Mouse (Mus musculus) intestine, embryonic 16.5 days (tissue): ENCODE data around the gene Srl. TPM values are rescaled to one million over a fixed set of nuclear protein-coding genes. Genes with fewer than 3 reads are reported as not detected.

Experiments used
- ATAC-seq: fragments of 200-750 bp; cut with Nextera tagmentation; 2 replicates; pipeline ENCODE4 v1.8.0; 2017; ENCODE audit warnings: moderate TSS enrichment, moderate library complexity
- H3K27ac ChIP-seq: fragments of 300-500 bp; sonication (generic); 2 replicates; pipeline ENCODE4 v1.5.1; 2014; ENCODE audit warnings: mild to moderate bottlenecking, low read length
- H3K27me3 ChIP-seq: fragments of 300-500 bp; sonication (generic); replicated peaks from 2 replicates; pipeline ENCODE4 v1.6.1; 2014; ENCODE audit warnings: low read length, control low read depth, mixed read lengths; ENCODE audit not compliant: control insufficient read depth, insufficient read depth
- H3K36me3 ChIP-seq: fragments of 300-500 bp; sonication (generic); 2 replicates; pipeline ENCODE4 v1.6.1; 2014; ENCODE audit warnings: low read length, control low read depth; ENCODE audit not compliant: control insufficient read depth, insufficient read depth
- H3K4me1 ChIP-seq: fragments of 300-500 bp; sonication (generic); 2 replicates; pipeline ENCODE4 v1.6.1; 2014; ENCODE audit warnings: low read length, control low read depth, mixed read lengths; ENCODE audit not compliant: control insufficient read depth, insufficient read depth
- H3K4me2 ChIP-seq: fragments of 300-500 bp; sonication (generic); 2 replicates; pipeline ENCODE4 v1.6.1; 2014; ENCODE audit warnings: low read depth, low read length, control low read depth
- H3K4me3 ChIP-seq: fragments of 300-500 bp; sonication (generic); 2 replicates; pipeline ENCODE4 v1.5.1; 2014; ENCODE audit warnings: mild to moderate bottlenecking, low read length
- H3K9ac ChIP-seq: fragments of 300-500 bp; sonication (generic); 2 replicates; pipeline ENCODE4 v1.6.1; 2014; ENCODE audit warnings: low read depth, low read length
- H3K9me3 ChIP-seq: fragments of 300-500 bp; sonication (generic); 2 replicates; pipeline ENCODE4 v1.6.1; 2016; ENCODE audit warnings: low read length, control low read depth; ENCODE audit not compliant: control insufficient read depth
- WGBS: fragments of 180-500 bp; shearing (Covaris S2); extraction: QIAGEN DNeasy Blood & Tissue Kit; methylation state at CpG from one replicate; pipeline ENCODE4 v1.1.7; 2014; 5-methylcytosine and 5-hydroxymethylcytosine counted together
- polyA plus RNA-seq: library from polyadenylated mRNA; unstranded; fragments of >200 nt; fragmentation: Nextera tagmentation; extraction: Ambion mirVana; gene quantifications from 2 replicates; pipeline ENCODE4 v1.2.1, GENCODE M21; 2015

Srl gene
- polyA plus RNA-seq, 1 experiment from 2014 or later: 8.5 TPM

- no peaks in the 10 kb centered on the region for H3K9me3 ChIP-seq
- H3K4me3 ChIP-seq: no peak overlapping the region
- no peak for ATAC-seq
- H3K9ac ChIP-seq: no peak overlapping the region
- no peak overlapping the region for H3K27ac ChIP-seq
- 57% methylated on average over 8 of the region's 8 CpGs for WGBS
- no peaks in the 10 kb centered on the region for H3K4me1 ChIP-seq
- H3K36me3 ChIP-seq: no peaks in the 10 kb centered on the region
- no peak overlapping the region for H3K4me2 ChIP-seq
- no peaks in the 10 kb centered on the region for H3K27me3 ChIP-seq
Observed at GRCm38 (mm10) chr16:4522879-4523278, 18.7 kb downstream of the Srl start.

- no peaks in the 10 kb centered on the region for H3K9me3 ChIP-seq
- whole genome bisulfite sequencing: 65% methylated on average over 5 of the region's 5 CpGs
- no peak overlapping the region for H3K4me3 ChIP-seq
- H3K27ac ChIP-seq: no peak overlapping the region
- H3K4me2 ChIP-seq: no peak overlapping the region
- no peaks in the 10 kb centered on the region for H3K27me3 ChIP-seq
- no peaks in the 10 kb centered on the region for H3K4me1 ChIP-seq
- no peaks in the 10 kb centered on the region for H3K36me3 ChIP-seq
- ATAC-seq: 0 out of 2 replicates have a peak, but pooled peaks have one; percentile 13
- H3K9ac ChIP-seq: no peak overlapping the region
Observed at GRCm38 (mm10) chr16:4521735-4522530, 19.7 kb downstream of the Srl start.

DNA sequence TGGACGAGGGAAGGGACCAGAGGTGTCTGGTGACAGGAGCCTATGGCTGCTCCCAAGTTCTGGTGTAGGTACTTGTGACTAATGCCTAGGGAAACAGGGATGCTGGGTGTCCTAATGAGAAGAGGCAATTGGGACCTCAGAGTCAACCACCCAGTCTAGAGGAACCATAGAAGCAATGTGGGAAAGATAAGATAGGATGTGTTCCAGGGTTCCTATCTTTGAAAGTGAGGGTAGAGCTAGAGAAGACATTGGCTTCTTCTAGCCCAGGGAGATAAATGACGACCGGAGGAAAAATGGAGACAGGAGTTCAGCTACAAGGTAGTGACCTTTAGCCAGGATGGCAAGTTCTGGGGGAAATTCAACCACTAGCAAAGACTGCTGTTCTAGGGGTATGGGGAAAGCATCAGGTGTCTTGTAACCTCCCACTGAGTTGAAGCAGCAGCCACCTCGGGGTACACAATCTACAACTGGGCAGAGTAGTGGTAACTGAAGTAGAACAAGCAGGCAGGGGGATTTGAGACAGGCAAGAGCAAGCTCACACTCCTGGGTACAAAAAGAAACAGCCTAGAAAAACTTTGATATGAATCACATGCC, 20.4 kb downstream of the Srl start:
- Histone ChIP-seq H3K4me3 (no peak overlapping the region), H3K4me1 (no peaks in the 10 kb centered on the region), H3K27ac (no peak overlapping the region), H3K9me3 (no peaks in the 10 kb centered on the region), H3K27me3 (no peaks in the 10 kb centered on the region), H3K36me3 (no peaks in the 10 kb centered on the region), H3K9ac (no peak overlapping the region), H3K4me2 (no peak overlapping the region)
- no peak for ATAC-seq
- WGBS: 79% methylated on average over 4 of the region's 4 CpGs

DNA sequence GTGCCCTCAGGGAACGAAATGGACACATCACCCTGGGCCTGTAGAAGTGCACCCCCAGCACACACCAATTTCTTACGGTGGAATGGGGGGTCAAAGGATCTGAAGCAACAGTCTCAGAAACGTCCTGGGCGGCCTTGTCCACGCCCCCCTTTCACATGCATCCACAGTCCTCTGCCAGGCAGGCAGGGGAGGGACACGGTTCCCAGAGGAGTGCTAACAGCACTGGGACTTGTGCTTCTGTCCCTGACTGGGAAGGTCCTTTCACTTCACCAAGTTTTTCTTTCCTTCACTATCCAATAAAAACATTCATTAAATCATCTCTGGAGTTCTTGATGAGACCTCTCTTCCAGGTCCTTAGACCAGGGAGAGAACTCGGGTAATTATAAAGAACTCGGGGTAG, 20.9 kb downstream of the Srl start:
- H3K27me3 ChIP-seq: no peaks in the 10 kb centered on the region

DNA sequence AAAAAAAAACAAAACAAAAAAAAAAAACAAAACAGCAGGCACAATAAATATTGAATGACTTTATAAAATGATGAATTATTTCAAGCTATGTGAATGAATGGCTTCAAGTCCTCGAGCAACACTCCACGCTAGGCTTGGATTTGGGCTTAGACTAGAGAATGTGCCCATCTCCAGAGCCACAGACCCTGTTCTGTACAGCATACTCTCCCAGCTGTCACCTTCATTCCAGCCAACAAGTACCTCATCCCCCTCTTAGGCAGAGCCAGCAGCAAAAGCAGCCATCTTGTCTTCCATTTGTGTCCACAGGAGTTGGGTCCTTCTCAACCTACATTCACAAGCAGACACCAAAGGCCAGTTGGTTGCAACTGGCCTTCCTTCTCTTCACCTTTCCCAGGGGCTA, 21.8 kb downstream of the Srl start:
- no peaks in the 10 kb centered on the region for H3K27me3 ChIP-seq
- H3K9me3 ChIP-seq: no peaks in the 10 kb centered on the region
- no peaks in the 10 kb centered on the region for H3K4me1 ChIP-seq
- no peak overlapping the region for H3K27ac ChIP-seq
- whole genome bisulfite sequencing: 97% methylated on average over 2 of the region's 2 CpGs
- no peak overlapping the region for H3K9ac ChIP-seq
- H3K4me3 ChIP-seq: no peak overlapping the region
- H3K36me3 ChIP-seq: no peaks in the 10 kb centered on the region
- no peak for ATAC-seq
- no peak overlapping the region for H3K4me2 ChIP-seq

More for the DNA sequence above, 20.9 kb downstream of the Srl start:
- Histone ChIP-seq H3K9ac (no peak overlapping the region), H3K4me1 (no peaks in the 10 kb centered on the region), H3K27ac (no peak overlapping the region), H3K4me3 (no peak overlapping the region), H3K4me2 (no peak overlapping the region), H3K36me3 (no peaks in the 10 kb centered on the region), H3K9me3 (no peaks in the 10 kb centered on the region)
- ATAC-seq: no peak
- 70% methylated on average over 8 of the region's 8 CpGs for WGBS

GRCm38 (mm10) chr16:4519157-4519556, 22.5 kb downstream of the Srl start:
- WGBS: 77% methylated on average over 4 of the region's 4 CpGs
- Histone ChIP-seq H3K9me3 (no peaks in the 10 kb centered on the region), H3K4me1 (no peaks in the 10 kb centered on the region), H3K9ac (no peak overlapping the region), H3K27me3 (no peaks in the 10 kb centered on the region), H3K36me3 (no peaks in the 10 kb centered on the region), H3K27ac (no peak overlapping the region), H3K4me2 (no peak overlapping the region), H3K4me3 (no peak overlapping the region)
- ATAC-seq: no peak

- 49% methylated on average over 2 of the region's 2 CpGs for WGBS
- Histone ChIP-seq H3K27me3 (no peaks in the 10 kb centered on the region), H3K4me1 (peaks cover 2% of the 10 kb centered on the region; the same call in 1 of the 2 replicates), H3K4me3 (no peak overlapping the region), H3K9me3 (no peaks in the 10 kb centered on the region), H3K4me2 (no peak overlapping the region), H3K27ac (no peak overlapping the region), H3K36me3 (no peaks in the 10 kb centered on the region), H3K9ac (no peak overlapping the region)
- no peak for ATAC-seq
Observed at GRCm38 (mm10) chr16:4517906-4518305, 23.7 kb downstream of the Srl start.

DNA sequence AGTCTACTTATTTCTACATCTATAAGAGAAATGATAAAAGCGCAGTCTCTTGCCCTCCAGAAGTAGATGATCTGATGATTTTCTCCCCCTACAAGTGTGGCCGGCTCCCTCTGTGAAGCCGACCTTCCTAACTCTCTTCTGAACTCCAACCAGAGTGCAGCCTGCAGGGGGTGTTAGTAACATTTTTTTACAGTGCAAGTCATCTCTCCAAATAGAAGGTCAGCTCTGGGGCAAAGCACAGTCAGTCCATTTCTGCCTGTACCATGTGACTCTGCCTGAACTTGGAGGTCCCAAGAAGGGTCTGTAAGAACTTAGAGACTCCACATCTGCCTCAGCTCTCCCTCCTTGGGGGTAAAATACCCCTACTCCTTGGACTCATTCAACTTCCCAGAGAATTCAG, 27.2 kb downstream of the Srl start:
- 86% methylated on average over 3 of the region's 3 CpGs for WGBS
- Histone ChIP-seq H3K9ac (no peak overlapping the region), H3K4me1 (peaks cover 4% of the 10 kb centered on the region; the same call in 1 of the 2 replicates), H3K27me3 (no peaks in the 10 kb centered on the region), H3K4me3 (no peak overlapping the region), H3K9me3 (no peaks in the 10 kb centered on the region), H3K4me2 (no peak overlapping the region), H3K27ac (no peak overlapping the region), H3K36me3 (no peaks in the 10 kb centered on the region)
- ATAC-seq: no peak

- Histone ChIP-seq H3K4me2 (no peak overlapping the region), H3K27ac (0 out of 2 replicates have a peak overlapping the region, but pooled peaks have one; percentile 27), H3K4me3 (no peak overlapping the region), H3K27me3 (no peaks in the 10 kb centered on the region), H3K36me3 (no peaks in the 10 kb centered on the region), H3K9me3 (no peaks in the 10 kb centered on the region), H3K9ac (no peak overlapping the region), H3K4me1 (peaks cover 4% of the 10 kb centered on the region; the same call in 1 of the 2 replicates)
- peak; percentile 77 for ATAC-seq
- WGBS: 63% methylated on average over 3 of the region's 3 CpGs
Observed at GRCm38 (mm10) chr16:4512661-4513438, 28.8 kb downstream of the Srl start.
